Mouse (Mus musculus) forelimb bud, embryonic 11.5 days (tissue): ENCODE data around the gene Cbx7.
A peak's percentile ranks its signal among the peaks of the same experiment; 100 is the strongest.
"Not testable (repeated sequence)": the region's sequence is repeated elsewhere in the genome, so short reads cannot be mapped to it uniquely, and the experiment has no call there.

Experiments used
- DNase-seq: peaks from one replicate; pipeline ENCODE4 v3.0.0-alpha.2; 2012; ENCODE audit warnings: low read depth, low spot score

Cbx7 gene

GRCm38 (mm10) chr15:79950250-79951025 is 20.5 kb downstream of the Cbx7 start:
- peak; percentile 89 for DNase-seq

GRCm38 (mm10) chr15:79947681-79948080 is 23.2 kb downstream of the Cbx7 start:
- DNase-seq, result no peak

GRCm38 (mm10) chr15:79946790-79947189 is 24.1 kb downstream of the Cbx7 start:
- DNase-seq, result no peak

- peak; percentile 92 for DNase-seq
These were observed 24.9 kb downstream of the Cbx7 start for GRCm38 (mm10) chr15:79946022-79946421.

GRCm38 (mm10) chr15:79944948-79945347 is 26.0 kb downstream of the Cbx7 start:
- DNase-seq, result no peak

GRCm38 (mm10) chr15:79943584-79943983 is 27.3 kb downstream of the Cbx7 start:
- DNase-seq, result no peak

GRCm38 (mm10) chr15:79942541-79942940 is 28.4 kb downstream of the Cbx7 start:
- no peak for DNase-seq

GRCm38 (mm10) chr15:79940932-79941331 is 30.0 kb downstream of the Cbx7 start:
- peak; percentile 53 for DNase-seq

GRCm38 (mm10) chr15:79939913-79940312 is 31.0 kb downstream of the Cbx7 start:
- DNase-seq, result no peak

GRCm38 (mm10) chr15:79939501-79939900 is 31.4 kb downstream of the Cbx7 start:
- DNase-seq, result not testable (repeated sequence)

GRCm38 (mm10) chr15:79939020-79939419 is 31.9 kb downstream of the Cbx7 start:
- DNase-seq, result no peak

GRCm38 (mm10) chr15:79936374-79936751 is 34.6 kb downstream of the Cbx7 start:
- DNase-seq, result no peak

GRCm38 (mm10) chr15:79935654-79936373 is 35.1 kb downstream of the Cbx7 start:
- no peak for DNase-seq

- DNase-seq, result no peak
These were observed 36.1 kb downstream of the Cbx7 start for GRCm38 (mm10) chr15:79934776-79935175.

- DNase-seq, result no peak
These were observed 37.0 kb downstream of the Cbx7 start for GRCm38 (mm10) chr15:79933670-79934514.

GRCm38 (mm10) chr15:79933052-79933669 is 37.8 kb downstream of the Cbx7 start:
- DNase-seq, result no peak

- peak; percentile 72 for DNase-seq
These were observed 38.5 kb downstream of the Cbx7 start for GRCm38 (mm10) chr15:79932323-79932987.

- no peak for DNase-seq
These were observed 39.3 kb downstream of the Cbx7 start for GRCm38 (mm10) chr15:79931496-79932141.

GRCm38 (mm10) chr15:79929734-79930133 is 41.2 kb downstream of the Cbx7 start:
- DNase-seq, result no peak

- no peak for DNase-seq
These were observed 42.2 kb downstream of the Cbx7 start for GRCm38 (mm10) chr15:79928736-79929135.

GRCm38 (mm10) chr15:79928316-79928715 is 42.6 kb downstream of the Cbx7 start:
- no peak for DNase-seq
